ENCODE assay signal across 11 mouse cellular contexts in genomic region chr16:31035235-31035634, GRCm38 (mm10). TPM values are rescaled to one million over a fixed set of nuclear protein-coding genes. Genes with fewer than 3 reads are reported as not detected.
DNase-seq lines count a peak whose midpoint lies in the region; ATAC-seq and TF ChIP-seq lines count a peak whose summit lies in the region.
"Had no signal": no experiment of that assay in that cellular context is flagged by ENCODE, and none has a peak within 500 bp of the region (broad histone marks: within the 10 kb centered on the region; RNA-seq: fewer than 3 reads in every experiment).

No protein-coding gene starts in this region.

- H3K27ac ChIP-seq in heart, embryonic 13.5 days (replicated peaks), result peak overlapping the region; percentile 55
- H3K27ac ChIP-seq in spleen, adult 2 months (ENCODE audit: insufficient read depth, low read length), result peak overlapping the region; percentile 48

- TF ChIP-seq POLR2A in spleen, adult 2 months (IDR thresholded peaks at IDR 0.05; ENCODE audit: low read depth, low read length), result no peak

- H3K4me3 ChIP-seq in heart, embryonic 13.5 days, result no peak overlapping the region
- H3K4me3 ChIP-seq in spleen, adult 2 months (ENCODE audit: extremely low read depth, insufficient read depth, insufficient read length), result no peak overlapping the region

- no peaks in the 10 kb centered on the region for H3K36me3 ChIP-seq in heart, embryonic 13.5 days
- no peaks in the 10 kb centered on the region for H3K36me3 ChIP-seq in spleen, adult 2 months (ENCODE audit: control insufficient read depth, insufficient read depth, low read length)

- no peak for ATAC-seq in heart, embryonic 13.5 days (ENCODE audit: extremely low read depth, insufficient number of reproducible peaks, low FRiP score, low TSS enrichment)
- ATAC-seq in inflammation-experienced regulatory T-cells, adult 6 months, result peak; percentile 76
- ATAC-seq in megakaryocyte progenitor cell, adult 5-6 weeks (replicated peaks; ENCODE audit: poor library complexity), result peak; percentile 39; the same call in 1 of the 2 replicates
- ATAC-seq: hindbrain, embryonic 16.5 days had no signal

- H3K9me3 ChIP-seq in heart, embryonic 13.5 days, result no peaks in the 10 kb centered on the region

- peaks cover 43% of the 10 kb centered on the region for H3K4me1 ChIP-seq in heart, embryonic 13.5 days
- H3K4me1 ChIP-seq in spleen, adult 2 months (ENCODE audit: control insufficient read depth, insufficient read depth, insufficient read length), result peaks cover 7% of the 10 kb centered on the region; the same call in 1 of the 2 replicates

- WGBS in heart, embryonic 13.5 days, result 38% methylated on average over 7 of the region's 7 CpGs
- WGBS in spleen, adult 2 months, result 23% methylated on average over 7 of the region's 7 CpGs

- no peak for DNase-seq in heart, postnatal 25 days (ENCODE audit: low spot score)
- no peak for DNase-seq in spleen, adult 2 months (ENCODE audit: low read depth in 1 of 2, low spot score in 2 of 2)
- no peak for DNase-seq in spleen, postnatal 10 days (ENCODE audit: low spot score in 2 of 2)
- no peak for DNase-seq in testis, postnatal 10 days (ENCODE audit: low spot score)
- DNase-seq in kidney, adult 11 months, result no peak
- DNase-seq: kidney, postnatal 4 days; left cerebral cortex, postnatal 4 days had no signal

- no peak overlapping the region for H3K4me2 ChIP-seq in heart, embryonic 13.5 days

- no peak for TF ChIP-seq CTCF in spleen, adult 2 months (IDR thresholded peaks at IDR 0.05; ENCODE audit: extremely low read depth, insufficient read depth, insufficient read length, insufficient replicate concordance)

- H3K9ac ChIP-seq in heart, embryonic 13.5 days, result peak overlapping the region; percentile 40; the same call in 1 of the 2 replicates

- intact Hi-C loops in heart, postnatal 25 days (cut with DNase I), result no loop called here

- no peaks in the 10 kb centered on the region for H3K27me3 ChIP-seq in heart, embryonic 13.5 days (replicated peaks)
- no peaks in the 10 kb centered on the region for H3K27me3 ChIP-seq in spleen, adult 2 months (ENCODE audit: control insufficient read depth, insufficient read depth, low read length)

RNA-seq across cellular contexts. Expression of gene Xxylt1, which starts 46.0 kb away (rescaled TPM):
- 8.4 and 9.8 TPM in 2 replicates for polyA plus RNA-seq in heart, embryonic 13.5 days (2015; fragmentation: Nextera tagmentation; extraction: Ambion mirVana)
- 10 to 100 TPM; 11.3 to 11.5 TPM for total RNA-seq in heart, postnatal 25 days (2021)
- 16.7 and 18.0 TPM in 2 replicates for polyA plus RNA-seq in spleen, adult 2 months (2012; rRNA removed)
- polyA plus RNA-seq in inflammation-experienced regulatory T-cells, adult 6 months (2017; shearing (Covaris generic)), result 10 to 100 TPM in 2 of 3 experiments, 1 to 10 TPM in 1; 5.3 to 17.0 (median 16.5) TPM
- 14.5 and 16.0 TPM in 2 replicates for total RNA-seq in megakaryocyte progenitor cell, adult 5-6 weeks (2015)
- 11.8 and 17.0 TPM in 2 replicates for total RNA-seq in megakaryocyte progenitor cell, adult 5-6 weeks (2017)
